Comparison of ENCODE assay signal across 29 mouse cellular contexts in genomic region chr2:51911864-51912263, GRCm38 (mm10). TPM values are rescaled to one million over a fixed set of nuclear protein-coding genes. Genes with fewer than 3 reads are reported as not detected.
DNase-seq lines count a peak whose midpoint lies in the region; ATAC-seq and TF ChIP-seq lines count a peak whose summit lies in the region.
"Had no signal": no experiment of that assay in that cellular context is flagged by ENCODE, and none has a peak within 500 bp of the region (broad histone marks: within the 10 kb centered on the region; RNA-seq: fewer than 3 reads in every experiment).

No protein-coding gene starts in this region.

- TF ChIP-seq EP300 in stomach, postnatal 0 days (optimal IDR thresholded peaks at IDR 0.05) = no peak

- no peaks in the 10 kb centered on the region for H3K27me3 ChIP-seq in kidney, embryonic 15.5 days
- H3K27me3 ChIP-seq in midbrain, embryonic 11.5 days (ENCODE audit: control insufficient read depth, insufficient read depth, low read length) = no peaks in the 10 kb centered on the region
- no peaks in the 10 kb centered on the region for H3K27me3 ChIP-seq in midbrain, embryonic 16.5 days (ENCODE audit: control insufficient read depth, insufficient read depth, low read depth, low read length)
- H3K27me3 ChIP-seq in stomach, postnatal 0 days (ENCODE audit: control insufficient read depth, insufficient read depth, low read length) = no peaks in the 10 kb centered on the region
- H3K27me3 ChIP-seq: embryonic facial prominence, embryonic 15.5 days; forebrain, embryonic 13.5 days; lung, embryonic 15.5 days; neural tube, embryonic 13.5 days had no signal

- H3K4me2 ChIP-seq in kidney, embryonic 15.5 days = no peak overlapping the region
- no peak overlapping the region for H3K4me2 ChIP-seq in midbrain, embryonic 11.5 days
- H3K4me2 ChIP-seq in midbrain, embryonic 16.5 days (ENCODE audit: low read length) = no peak overlapping the region
- no peak overlapping the region; the same call in 1 of the 2 replicates for H3K4me2 ChIP-seq in stomach, postnatal 0 days (replicated peaks; ENCODE audit: low read depth)
- H3K4me2 ChIP-seq: embryonic facial prominence, embryonic 15.5 days; forebrain, embryonic 13.5 days; midbrain, embryonic 12.5 days; neural tube, embryonic 13.5 days had no signal

- H3K27ac ChIP-seq in kidney, embryonic 15.5 days = peak overlapping the region; percentile 78
- H3K27ac ChIP-seq in midbrain, embryonic 11.5 days (ENCODE audit: low read depth, low read length) = no peak overlapping the region
- H3K27ac ChIP-seq in midbrain, embryonic 16.5 days (ENCODE audit: low read length) = no peak overlapping the region
- peak overlapping the region; percentile 58; the same call in 1 of the 2 replicates for H3K27ac ChIP-seq in stomach, postnatal 0 days (replicated peaks)
- H3K27ac ChIP-seq: embryonic facial prominence, embryonic 10.5 days; embryonic facial prominence, embryonic 15.5 days; forebrain, embryonic 13.5 days; heart, adult 2 months; liver, embryonic 14.5 days; midbrain, embryonic 12.5 days; neural tube, embryonic 13.5 days had no signal

- 33% methylated on average over 2 of the region's 2 CpGs for WGBS in kidney, embryonic 15.5 days
- WGBS in midbrain, embryonic 11.5 days = 90% methylated on average over 2 of the region's 2 CpGs
- 85% methylated on average over 2 of the region's 2 CpGs for WGBS in midbrain, embryonic 16.5 days
- 29% methylated on average over 2 of the region's 2 CpGs for WGBS in stomach, postnatal 0 days

- ATAC-seq in kidney, embryonic 15.5 days (replicated peaks; ENCODE audit: low FRiP score) = no peak
- ATAC-seq in midbrain, embryonic 11.5 days (ENCODE audit: low FRiP score) = no peak
- ATAC-seq in midbrain, embryonic 16.5 days = no peak
- peak; percentile 63; the same call in 1 of the 2 replicates for ATAC-seq in stomach, postnatal 0 days (ENCODE audit: low FRiP score, low TSS enrichment)
- ATAC-seq: forebrain, embryonic 13.5 days; hindbrain, embryonic 16.5 days had no signal

- DNase-seq in heart, adult 11 months = peak; percentile 11
- no peak for DNase-seq in heart, adult 18-20 months
- no peak for DNase-seq in kidney, postnatal 10 days
- peak; percentile 67 for DNase-seq in midbrain, embryonic 11.5 days (ENCODE audit: low spot score, missing footprints)
- no peak for DNase-seq in stomach, postnatal 0 days (ENCODE audit: low spot score)
- DNase-seq in MN1 (ENCODE audit: low spot score) = no peak
- DNase-seq: adrenal gland, postnatal 14 days; cerebellum, adult 11 months; cerebellum, adult 9-10 months; gastrocnemius, postnatal 25 days; heart, adult 2 months; heart, postnatal 14 days; kidney, adult 2 months; kidney, postnatal 4 days; left cerebral cortex, postnatal 4 days; liver; right cerebral cortex, postnatal 4 days; thymus, adult 18-20 months; thymus, postnatal 25 days had no signal

- H3K4me3 ChIP-seq in kidney, embryonic 15.5 days (replicated peaks) = no peak overlapping the region
- no peak overlapping the region for H3K4me3 ChIP-seq in midbrain, embryonic 11.5 days (ENCODE audit: low read depth, low read length)
- H3K4me3 ChIP-seq in midbrain, embryonic 16.5 days (ENCODE audit: low read depth, low read length) = no peak overlapping the region
- no peak overlapping the region for H3K4me3 ChIP-seq in stomach, postnatal 0 days (ENCODE audit: low read depth, low read length)
- H3K4me3 ChIP-seq: embryonic facial prominence, embryonic 10.5 days; embryonic facial prominence, embryonic 15.5 days; forebrain, embryonic 13.5 days; heart, adult 2 months; lung, embryonic 15.5 days; midbrain, embryonic 12.5 days; neural tube, embryonic 13.5 days had no signal

- H3K4me1 ChIP-seq in kidney, embryonic 15.5 days = peaks cover 25% of the 10 kb centered on the region
- no peaks in the 10 kb centered on the region for H3K4me1 ChIP-seq in midbrain, embryonic 11.5 days (ENCODE audit: control insufficient read depth, insufficient read depth, low read length)
- no peaks in the 10 kb centered on the region for H3K4me1 ChIP-seq in midbrain, embryonic 16.5 days (ENCODE audit: control insufficient read depth, insufficient read depth, low read length)
- H3K4me1 ChIP-seq in stomach, postnatal 0 days (replicated peaks; ENCODE audit: control insufficient read depth, insufficient read depth) = 0 out of 2 replicates have a peak, but pooled peaks cover 2% of the 10 kb centered on the region
- H3K4me1 ChIP-seq: forebrain, embryonic 13.5 days; midbrain, embryonic 12.5 days; neural tube, embryonic 13.5 days had no signal

- H3K36me3 ChIP-seq in kidney, embryonic 15.5 days = no peaks in the 10 kb centered on the region
- H3K36me3 ChIP-seq in midbrain, embryonic 11.5 days (ENCODE audit: control insufficient read depth, insufficient read depth, low read length) = no peaks in the 10 kb centered on the region
- H3K36me3 ChIP-seq in midbrain, embryonic 16.5 days (ENCODE audit: control insufficient read depth, insufficient read depth, low read length) = no peaks in the 10 kb centered on the region
- no peaks in the 10 kb centered on the region for H3K36me3 ChIP-seq in stomach, postnatal 0 days (ENCODE audit: control insufficient read depth, insufficient read depth, low read length)
- H3K36me3 ChIP-seq: embryonic facial prominence, embryonic 10.5 days; embryonic facial prominence, embryonic 15.5 days; lung, embryonic 15.5 days; midbrain, embryonic 12.5 days; neural tube, embryonic 13.5 days had no signal

- no peaks in the 10 kb centered on the region for H3K9me3 ChIP-seq in kidney, embryonic 15.5 days (replicated peaks)
- H3K9me3 ChIP-seq in midbrain, embryonic 11.5 days (ENCODE audit: control insufficient read depth, low read length) = no peaks in the 10 kb centered on the region
- H3K9me3 ChIP-seq in midbrain, embryonic 16.5 days (replicated peaks; ENCODE audit: control insufficient read depth, low read length, poor library complexity, severe bottlenecking) = no peaks in the 10 kb centered on the region
- H3K9me3 ChIP-seq in stomach, postnatal 0 days (ENCODE audit: control insufficient read depth, low read length) = no peaks in the 10 kb centered on the region
- H3K9me3 ChIP-seq: embryonic facial prominence, embryonic 10.5 days; embryonic facial prominence, embryonic 15.5 days; forebrain, embryonic 13.5 days; lung, embryonic 15.5 days; midbrain, embryonic 12.5 days; neural tube, embryonic 13.5 days had no signal

- TF ChIP-seq CTCF in stomach, postnatal 0 days (IDR thresholded peaks at IDR 0.05; ENCODE audit: low read depth) = no peak

- no peak overlapping the region for H3K9ac ChIP-seq in kidney, embryonic 15.5 days
- H3K9ac ChIP-seq in midbrain, embryonic 11.5 days (ENCODE audit: low read length) = no peak overlapping the region
- no peak overlapping the region for H3K9ac ChIP-seq in midbrain, embryonic 16.5 days (ENCODE audit: low read depth, low read length)
- H3K9ac ChIP-seq in stomach, postnatal 0 days (ENCODE audit: low read length) = no peak overlapping the region
- H3K9ac ChIP-seq: embryonic facial prominence, embryonic 15.5 days; forebrain, embryonic 13.5 days; liver, embryonic 14.5 days; lung, embryonic 15.5 days; midbrain, embryonic 12.5 days; neural tube, embryonic 13.5 days had no signal

RNA-seq across cellular contexts. Expression of gene Rbm43, which starts 23.1 kb away (rescaled TPM):
- total RNA-seq in heart, adult 18-20 months (2021) = 1 to 10 TPM; 4.0 to 5.2 TPM
- polyA plus RNA-seq in kidney, embryonic 15.5 days (2015; fragmentation: Nextera tagmentation; extraction: Ambion mirVana) = 12.9 and 13.2 TPM in 2 replicates
- polyA plus RNA-seq in midbrain, embryonic 11.5 days (2014; fragmentation: Nextera tagmentation; extraction: Ambion mirVana) = 5.7 and 6.4 TPM in 2 replicates
- polyA plus RNA-seq in midbrain, embryonic 16.5 days (2015; fragmentation: Nextera tagmentation; extraction: Ambion mirVana) = 6.5 and 9.4 TPM in 2 replicates
- polyA plus RNA-seq in stomach, postnatal 0 days (2015; fragmentation: Nextera tagmentation; extraction: Ambion mirVana) = 8.0 and 8.4 TPM in 2 replicates

Comparison
In these comparisons a context has a peak if more than half of its experiments do, and no peak if none do; other contexts are left out.
1. DNase-seq: peak in heart, adult 11 months (single experiment) and midbrain, embryonic 11.5 days (single experiment); none in heart, adult 18-20 months (0 of 2), kidney, postnatal 10 days (single experiment), stomach, postnatal 0 days (single experiment) and MN1 (single experiment).
2. H3K27ac ChIP-seq: peak in kidney, embryonic 15.5 days (single experiment) and stomach, postnatal 0 days (single experiment); none in midbrain, embryonic 11.5 days (single experiment) and midbrain, embryonic 16.5 days (single experiment).